Mouse (Mus musculus) hindbrain, embryonic 10.5 days (tissue): Measurements from ENCODE around the gene Trib2. TPM values are rescaled to one million over a fixed set of nuclear protein-coding genes. Genes with fewer than 3 reads are reported as not detected.

Experiments used
- DNase-seq: peaks from one replicate; pipeline ENCODE4 v3.0.0-alpha.2; 2017; ENCODE audit warnings: low spot score
- H3K27ac ChIP-seq: fragments of 300-500 bp; sonication (generic); 2 replicates; pipeline ENCODE4 v1.5.1; 2016; ENCODE audit warnings: mild to moderate bottlenecking, moderate library complexity
- H3K27me3 ChIP-seq: fragments of 300-500 bp; sonication (generic); 2 replicates; pipeline ENCODE4 v1.6.1; 2016; ENCODE audit warnings: mild to moderate bottlenecking; ENCODE audit not compliant: poor library complexity, insufficient read depth, severe bottlenecking
- H3K36me3 ChIP-seq: fragments of 300-500 bp; sonication (generic); 2 replicates; pipeline ENCODE4 v1.6.1; 2016; ENCODE audit warnings: mild to moderate bottlenecking, moderate library complexity
- H3K4me1 ChIP-seq: fragments of 300-500 bp; sonication (generic); replicated peaks from 2 replicates; pipeline ENCODE4 v1.6.1; 2016; ENCODE audit warnings: mild to moderate bottlenecking
- H3K4me3 ChIP-seq: fragments of 300-500 bp; sonication (generic); 2 replicates; pipeline ENCODE4 v1.5.1; 2016; ENCODE audit warnings: mild to moderate bottlenecking, moderate library complexity
- H3K9me3 ChIP-seq: fragments of 300-500 bp; sonication (generic); 2 replicates; pipeline ENCODE4 v1.6.1; 2016; ENCODE audit warnings: mild to moderate bottlenecking, moderate library complexity
- WGBS: fragments of 180-500 bp; shearing (Covaris S2); methylation state at CpG from one replicate; pipeline ENCODE4 v1.1.7; 2016; 5-methylcytosine and 5-hydroxymethylcytosine counted together
- polyA plus RNA-seq: library from polyadenylated mRNA; unstranded; fragments of >200 nt; fragmentation: Nextera tagmentation; extraction: Ambion mirVana; gene quantifications from 2 replicates; pipeline ENCODE4 v1.2.1, GENCODE M21; 2016

Gene Trib2
- polyA plus RNA-seq = 41.6 and 56.9 TPM in 2 replicates

- Histone ChIP-seq H3K4me3 (peak within 1 kb of the TSS; percentile 82), H3K36me3 (no peaks in the 10 kb centered on the region), H3K4me1 (peaks cover 29% of the 10 kb centered on the region), H3K27me3 (no peaks in the 10 kb centered on the region), H3K27ac (peak within 1 kb of the TSS; percentile 97), H3K9me3 (no peaks in the 10 kb centered on the region)
- peak; percentile 96 for DNase-seq
- WGBS = under 1% methylated on average over 50 of the region's 50 CpGs
Measured at GRCm38 (mm10) chr12:15816740-15817178, at the start of gene Trib2. TSS of gene Trib2 (minus strand) at chr12:15816922.

GRCm38 (mm10) chr12:15858005-15858404 lies 41.3 kb upstream of the Trib2 start:
- Histone ChIP-seq H3K36me3 (no peaks in the 10 kb centered on the region), H3K4me1 (peaks cover 1% of the 10 kb centered on the region), H3K27ac (no peak overlapping the region), H3K27me3 (no peaks in the 10 kb centered on the region), H3K4me3 (no peak overlapping the region), H3K9me3 (no peaks in the 10 kb centered on the region)
- WGBS = 86% methylated on average over 4 of the region's 4 CpGs
- no peak for DNase-seq

GRCm38 (mm10) chr12:15855891-15856290 lies 39.2 kb upstream of the Trib2 start:
- DNase-seq = no peak
- H3K9me3 ChIP-seq = no peaks in the 10 kb centered on the region
- WGBS = 81% methylated on average over 5 of the region's 5 CpGs
- H3K4me1 ChIP-seq = peaks cover 10% of the 10 kb centered on the region
- H3K27ac ChIP-seq = no peak overlapping the region
- no peaks in the 10 kb centered on the region for H3K27me3 ChIP-seq
- no peaks in the 10 kb centered on the region for H3K36me3 ChIP-seq
- no peak overlapping the region for H3K4me3 ChIP-seq

- Histone ChIP-seq H3K4me1 (peaks cover 10% of the 10 kb centered on the region), H3K9me3 (no peaks in the 10 kb centered on the region), H3K27ac (no peak overlapping the region), H3K4me3 (no peak overlapping the region), H3K36me3 (no peaks in the 10 kb centered on the region), H3K27me3 (no peaks in the 10 kb centered on the region)
- 51% methylated on average over 4 of the region's 4 CpGs for WGBS
- DNase-seq = no peak
Measured at GRCm38 (mm10) chr12:15852781-15853180, 36.1 kb upstream of the Trib2 start.

- Histone ChIP-seq H3K4me1 (peaks cover 10% of the 10 kb centered on the region), H3K9me3 (no peaks in the 10 kb centered on the region), H3K27me3 (no peaks in the 10 kb centered on the region), H3K4me3 (no peak overlapping the region), H3K36me3 (no peaks in the 10 kb centered on the region), H3K27ac (no peak overlapping the region)
- DNase-seq = no peak
- WGBS = 84% methylated on average over 4 of the region's 4 CpGs
Measured at GRCm38 (mm10) chr12:15852031-15852430, 35.3 kb upstream of the Trib2 start.

- Histone ChIP-seq H3K36me3 (no peaks in the 10 kb centered on the region), H3K27me3 (no peaks in the 10 kb centered on the region), H3K4me3 (no peak overlapping the region), H3K9me3 (no peaks in the 10 kb centered on the region), H3K27ac (no peak overlapping the region), H3K4me1 (peaks cover 10% of the 10 kb centered on the region)
- no peak for DNase-seq
- WGBS = 76% methylated on average over 8 of the region's 8 CpGs
Measured at GRCm38 (mm10) chr12:15850441-15850895, 33.7 kb upstream of the Trib2 start.

- no peaks in the 10 kb centered on the region for H3K9me3 ChIP-seq
- H3K27ac ChIP-seq = no peak overlapping the region
- H3K4me1 ChIP-seq = peaks cover 10% of the 10 kb centered on the region
- 78% methylated on average over 3 of the region's 3 CpGs for WGBS
- H3K36me3 ChIP-seq = no peaks in the 10 kb centered on the region
- no peak for DNase-seq
- H3K27me3 ChIP-seq = no peaks in the 10 kb centered on the region
- no peak overlapping the region for H3K4me3 ChIP-seq
Measured at GRCm38 (mm10) chr12:15849861-15850294, 33.2 kb upstream of the Trib2 start.

GRCm38 (mm10) chr12:15848391-15848790 lies 31.7 kb upstream of the Trib2 start:
- DNase-seq = no peak
- 95% methylated on average over 4 of the region's 4 CpGs for WGBS
- H3K36me3 ChIP-seq = no peaks in the 10 kb centered on the region
- no peaks in the 10 kb centered on the region for H3K27me3 ChIP-seq
- H3K9me3 ChIP-seq = no peaks in the 10 kb centered on the region
- H3K4me1 ChIP-seq = peaks cover 10% of the 10 kb centered on the region
- H3K27ac ChIP-seq = no peak overlapping the region
- H3K4me3 ChIP-seq = no peak overlapping the region

GRCm38 (mm10) chr12:15844701-15845100 lies 28.0 kb upstream of the Trib2 start:
- H3K4me1 ChIP-seq = no peaks in the 10 kb centered on the region
- H3K36me3 ChIP-seq = no peaks in the 10 kb centered on the region
- 85% methylated on average over 3 of the region's 3 CpGs for WGBS
- H3K27ac ChIP-seq = no peak overlapping the region
- DNase-seq = no peak
- H3K27me3 ChIP-seq = no peaks in the 10 kb centered on the region
- H3K9me3 ChIP-seq = no peaks in the 10 kb centered on the region
- no peak overlapping the region for H3K4me3 ChIP-seq

GRCm38 (mm10) chr12:15840864-15841557 lies 24.3 kb upstream of the Trib2 start:
- Histone ChIP-seq H3K9me3 (no peaks in the 10 kb centered on the region), H3K4me1 (no peaks in the 10 kb centered on the region), H3K27me3 (no peaks in the 10 kb centered on the region), H3K4me3 (no peak overlapping the region), H3K36me3 (no peaks in the 10 kb centered on the region), H3K27ac (no peak overlapping the region)
- no peak for DNase-seq
- WGBS = 92% methylated on average over 12 of the region's 12 CpGs

GRCm38 (mm10) chr12:15838201-15838600 lies 21.5 kb upstream of the Trib2 start:
- no peaks in the 10 kb centered on the region for H3K27me3 ChIP-seq
- H3K4me1 ChIP-seq = no peaks in the 10 kb centered on the region
- no peaks in the 10 kb centered on the region for H3K36me3 ChIP-seq
- H3K9me3 ChIP-seq = no peaks in the 10 kb centered on the region
- no peak overlapping the region for H3K4me3 ChIP-seq
- 95% methylated on average over 2 of the region's 2 CpGs for WGBS
- DNase-seq = no peak
- no peak overlapping the region for H3K27ac ChIP-seq

GRCm38 (mm10) chr12:15837566-15837965 lies 20.8 kb upstream of the Trib2 start:
- Histone ChIP-seq H3K27me3 (no peaks in the 10 kb centered on the region), H3K4me1 (no peaks in the 10 kb centered on the region), H3K36me3 (no peaks in the 10 kb centered on the region), H3K9me3 (no peaks in the 10 kb centered on the region), H3K27ac (no peak overlapping the region), H3K4me3 (no peak overlapping the region)
- DNase-seq = no peak
- 89% methylated on average over 4 of the region's 4 CpGs for WGBS

- Histone ChIP-seq H3K9me3 (no peaks in the 10 kb centered on the region), H3K4me3 (no peak overlapping the region), H3K27me3 (no peaks in the 10 kb centered on the region), H3K4me1 (no peaks in the 10 kb centered on the region), H3K36me3 (no peaks in the 10 kb centered on the region), H3K27ac (no peak overlapping the region)
- no peak for DNase-seq
- WGBS = 93% methylated on average over 7 of the region's 7 CpGs
Measured at GRCm38 (mm10) chr12:15832674-15833052, 15.9 kb upstream of the Trib2 start.
